Mouse (Mus musculus) adrenal gland, postnatal 10 days (tissue): Measurements from ENCODE around the gene Maco1. TPM values are rescaled to one million over a fixed set of nuclear protein-coding genes. Genes with fewer than 3 reads are reported as not detected.
"Not testable (repeated sequence)": the region's sequence is repeated elsewhere in the genome, so short reads cannot be mapped to it uniquely, and the experiment has no call there.

Experiments used
- DNase-seq: peaks from one replicate; pipeline ENCODE4 v3.0.0; 2021; ENCODE audit warnings: mixed read lengths
- total RNA-seq, 2 experiments: library from RNA; stranded (reverse); gene quantifications; 2 replicates each; pipeline ENCODE4 v1.2.3; 2021

Maco1 gene
- total RNA-seq, 2 experiments from 2014 or later = 33.3 to 34.5 TPM

GRCm38 (mm10) chr4:134861884-134862283 lies 8.7 kb upstream of the Maco1 start:
- DNase-seq = no peak

GRCm38 (mm10) chr4:134858494-134858893 lies 5.3 kb upstream of the Maco1 start:
- no peak for DNase-seq

- DNase-seq = no peak
Measured at GRCm38 (mm10) chr4:134856501-134856900, 3.4 kb upstream of the Maco1 start.

- no peak for DNase-seq
Measured at GRCm38 (mm10) chr4:134856056-134856455, 2.9 kb upstream of the Maco1 start.

- no peak for DNase-seq
Measured at GRCm38 (mm10) chr4:134855371-134855770, 2.2 kb upstream of the Maco1 start.

- DNase-seq = peak; percentile 95
Measured at GRCm38 (mm10) chr4:134853637-134854485, 716 bp upstream of the Maco1 start.

GRCm38 (mm10) chr4:134852438-134853255 lies 498 bp downstream of the Maco1 start:
- DNase-seq = peak; percentile 73

- no peak for DNase-seq
Measured at GRCm38 (mm10) chr4:134851876-134852275, 1.3 kb downstream of the Maco1 start.

GRCm38 (mm10) chr4:134851236-134851635 lies 1.9 kb downstream of the Maco1 start:
- no peak for DNase-seq

GRCm38 (mm10) chr4:134850551-134850950 lies 2.6 kb downstream of the Maco1 start:
- DNase-seq = no peak

GRCm38 (mm10) chr4:134847587-134847986 lies 5.6 kb downstream of the Maco1 start:
- DNase-seq = no peak

GRCm38 (mm10) chr4:134843566-134843965 lies 9.6 kb downstream of the Maco1 start:
- DNase-seq = peak; percentile 30

- no peak for DNase-seq
Measured at GRCm38 (mm10) chr4:134840231-134840630, 12.9 kb downstream of the Maco1 start.

- not testable (repeated sequence) for DNase-seq
Measured at GRCm38 (mm10) chr4:134838706-134839105, 14.4 kb downstream of the Maco1 start.

GRCm38 (mm10) chr4:134838221-134838620 lies 14.9 kb downstream of the Maco1 start:
- DNase-seq = no peak

- DNase-seq = no peak
Measured at GRCm38 (mm10) chr4:134835486-134835885, 17.7 kb downstream of the Maco1 start.

- no peak for DNase-seq
Measured at GRCm38 (mm10) chr4:134831934-134832333, 21.2 kb downstream of the Maco1 start.

- no peak for DNase-seq
Measured at GRCm38 (mm10) chr4:134827806-134828205, 25.3 kb downstream of the Maco1 start.

- DNase-seq = no peak
Measured at GRCm38 (mm10) chr4:134826348-134826747, 26.8 kb downstream of the Maco1 start.

- DNase-seq = not testable (repeated sequence)
Measured at GRCm38 (mm10) chr4:134825864-134826263, 27.3 kb downstream of the Maco1 start.

GRCm38 (mm10) chr4:134823560-134823959 lies 29.6 kb downstream of the Maco1 start:
- no peak for DNase-seq

- no peak for DNase-seq
Measured at GRCm38 (mm10) chr4:134821061-134821460, 32.1 kb downstream of the Maco1 start.

GRCm38 (mm10) chr4:134817706-134818105 lies 35.4 kb downstream of the Maco1 start:
- no peak for DNase-seq
